Mouse (Mus musculus) retina, postnatal 7 days (tissue): ENCODE measurements around the gene Gm10681.
"Not testable (repeated sequence)": the region's sequence is repeated elsewhere in the genome, so short reads cannot be mapped to it uniquely, and the experiment has no call there.

Source experiments
- DNase-seq: peaks from one replicate; pipeline ENCODE4 v3.0.0-alpha.2; 2012; ENCODE audit warnings: low read depth, low spot score

Gene Gm10681

GRCm38 (mm10) chr3:98588707-98589106 lies at the start of gene Gm10681:
TSS of gene Gm10681 (minus strand) at chr3:98588807.
- DNase-seq: no peak

- DNase-seq: no peak
These were observed 46.5 kb upstream of the Gm10681 start for GRCm38 (mm10) chr3:98635145-98635544.

- no peak for DNase-seq
These were observed 41.5 kb upstream of the Gm10681 start, which contains the start of gene Hsd3b5 for GRCm38 (mm10) chr3:98630152-98630551. TSS of gene Hsd3b5 (minus strand) at chr3:98630252.

GRCm38 (mm10) chr3:98629633-98630032 lies 41.0 kb upstream of the Gm10681 start:
- no peak for DNase-seq

GRCm38 (mm10) chr3:98616786-98617185 lies 28.2 kb upstream of the Gm10681 start:
- not testable (repeated sequence) for DNase-seq

GRCm38 (mm10) chr3:98616244-98616643 lies 27.6 kb upstream of the Gm10681 start:
- not testable (repeated sequence) for DNase-seq

GRCm38 (mm10) chr3:98614406-98614927 lies 25.9 kb upstream of the Gm10681 start:
- not testable (repeated sequence) for DNase-seq

GRCm38 (mm10) chr3:98613963-98614362 lies 25.4 kb upstream of the Gm10681 start:
- no peak for DNase-seq

GRCm38 (mm10) chr3:98613540-98613939 lies 24.9 kb upstream of the Gm10681 start:
- not testable (repeated sequence) for DNase-seq

- no peak for DNase-seq
These were observed 886 bp downstream of the Gm10681 start for GRCm38 (mm10) chr3:98587721-98588120.

GRCm38 (mm10) chr3:98582622-98583021 lies 6.0 kb downstream of the Gm10681 start:
- not testable (repeated sequence) for DNase-seq

- not testable (repeated sequence) for DNase-seq
These were observed 6.4 kb downstream of the Gm10681 start for GRCm38 (mm10) chr3:98582202-98582601.

GRCm38 (mm10) chr3:98581024-98581423 lies 7.6 kb downstream of the Gm10681 start:
- DNase-seq: not testable (repeated sequence)

GRCm38 (mm10) chr3:98567717-98568116 lies 20.9 kb downstream of the Gm10681 start:
- not testable (repeated sequence) for DNase-seq

- DNase-seq: not testable (repeated sequence)
These were observed 23.7 kb downstream of the Gm10681 start for GRCm38 (mm10) chr3:98564894-98565293.

- not testable (repeated sequence) for DNase-seq
These were observed 24.8 kb downstream of the Gm10681 start for GRCm38 (mm10) chr3:98563831-98564230.

- DNase-seq: not testable (repeated sequence)
These were observed 27.9 kb downstream of the Gm10681 start for GRCm38 (mm10) chr3:98560711-98561110.

GRCm38 (mm10) chr3:98550832-98551231 lies 37.8 kb downstream of the Gm10681 start:
- not testable (repeated sequence) for DNase-seq

- DNase-seq: not testable (repeated sequence)
These were observed 38.4 kb downstream of the Gm10681 start for GRCm38 (mm10) chr3:98550215-98550614.

- DNase-seq: not testable (repeated sequence)
These were observed 40.1 kb downstream of the Gm10681 start for GRCm38 (mm10) chr3:98548495-98548894.

GRCm38 (mm10) chr3:98547641-98548040 lies 41.0 kb downstream of the Gm10681 start:
- DNase-seq: not testable (repeated sequence)

- not testable (repeated sequence) for DNase-seq
These were observed 63.6 kb downstream of the Gm10681 start for GRCm38 (mm10) chr3:98524978-98525377.

GRCm38 (mm10) chr3:98524552-98524951 lies 64.1 kb downstream of the Gm10681 start:
- DNase-seq: not testable (repeated sequence)

GRCm38 (mm10) chr3:98522779-98523178 lies 65.8 kb downstream of the Gm10681 start:
- DNase-seq: not testable (repeated sequence)
